Mouse (Mus musculus): ENCODE measurements at regions not wholly inside any gene's neighbourhood (a gene's known extent, or its start where the extent isn't known, plus 50 kb on each side); places are given as distances from the start of the nearest gene placed in this dataset.

DNA sequence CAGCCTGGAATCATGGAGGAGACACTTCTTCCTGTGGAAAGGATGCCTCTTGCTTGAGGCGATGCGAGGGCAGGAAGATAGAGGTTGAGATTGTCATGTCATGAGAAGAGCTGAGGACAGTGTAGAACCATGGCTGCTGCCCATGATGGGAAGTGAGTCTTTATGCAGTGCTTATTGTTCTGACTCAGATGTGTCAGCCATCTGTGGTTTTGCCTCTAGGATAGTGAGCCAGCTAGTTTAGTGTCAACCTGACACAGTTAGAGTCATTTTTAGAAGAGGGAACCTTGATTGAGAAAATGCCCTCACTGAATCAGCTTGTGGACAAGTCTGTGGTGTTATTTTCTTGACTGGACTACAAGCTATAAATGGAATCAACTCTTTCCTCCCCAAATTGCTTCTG lies 107.1 kb upstream of the Veph1 start:
- Histone ChIP-seq H3K36me3 (replicated peaks) (no peaks in the 10 kb centered on the region), H3K4me3 (replicated peaks) (no peak overlapping the region), H3K9ac (no peak overlapping the region), H3K4me1 (no peaks in the 10 kb centered on the region), H3K27ac (no peak overlapping the region), H3K4me2 (no peak overlapping the region), H3K9me3 (no peaks in the 10 kb centered on the region), H3K27me3 (peaks cover 18% of the 10 kb centered on the region)
- 92% methylated on average over 2 of the region's 2 CpGs for WGBS
- no peak for ATAC-seq (ENCODE audit: low FRiP score)

- Histone ChIP-seq H3K9ac (no peak overlapping the region), H3K9me3 (no peaks in the 10 kb centered on the region), H3K36me3 (replicated peaks) (no peaks in the 10 kb centered on the region), H3K4me2 (no peak overlapping the region), H3K27me3 (peaks cover 6% of the 10 kb centered on the region), H3K4me3 (replicated peaks) (no peak overlapping the region), H3K27ac (peak overlapping the region; percentile 20; the same call in 1 of the 2 replicates), H3K4me1 (no peaks in the 10 kb centered on the region)
- 70% methylated on average over 16 of the region's 16 CpGs for WGBS
- no peak for ATAC-seq (ENCODE audit: low FRiP score)
Measured at GRCm38 (mm10) chr3:66400791-66401568, 104.3 kb upstream of the Veph1 start.

DNA sequence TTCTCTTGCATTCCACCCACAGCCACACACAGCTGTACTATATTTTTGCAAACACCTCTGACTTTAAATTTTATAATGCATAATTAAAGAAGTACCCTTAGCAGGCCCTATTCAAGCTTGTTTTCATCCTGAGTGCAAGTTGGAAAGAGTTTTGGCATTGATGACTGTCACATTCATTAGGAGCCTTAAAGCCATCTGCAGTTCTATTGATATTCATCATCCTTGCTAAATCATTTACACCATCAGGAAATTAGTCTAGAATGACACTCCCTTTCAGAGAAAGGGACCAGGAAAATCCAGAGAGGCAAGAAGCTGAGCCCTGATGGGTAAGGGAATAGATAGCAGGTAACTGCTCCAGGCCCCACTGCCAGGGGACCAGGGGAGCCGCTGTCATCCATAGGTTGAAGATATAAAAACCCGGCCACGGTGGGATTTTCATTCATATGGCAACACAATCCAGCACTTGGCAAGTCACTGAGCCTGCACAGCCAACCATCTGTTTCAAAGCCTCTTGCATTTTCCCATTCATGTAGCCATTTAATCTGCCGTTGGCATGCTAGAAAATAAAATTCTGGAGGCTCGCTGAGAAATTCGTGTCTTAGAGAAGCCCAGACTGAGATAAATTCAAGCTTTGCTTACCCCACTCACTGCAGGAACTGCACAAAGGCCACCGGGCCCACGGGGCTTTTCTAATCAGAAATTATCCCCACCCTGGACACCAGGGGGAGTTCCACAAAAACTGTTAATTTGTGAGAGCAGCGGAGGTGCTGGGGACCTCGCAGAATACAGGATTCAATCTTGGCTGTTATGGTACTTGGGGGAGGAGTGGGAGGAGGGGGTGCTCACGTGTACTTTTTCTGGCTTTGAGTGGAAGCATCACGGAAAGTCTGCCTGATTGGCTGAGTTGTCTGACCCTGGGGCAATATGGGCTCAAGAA lies 101.8 kb upstream of the Veph1 start:
- Histone ChIP-seq H3K4me3 (replicated peaks) (no peak overlapping the region), H3K27ac (no peak overlapping the region), H3K27me3 (peaks cover under 1% of the 10 kb centered on the region; the same call in 1 of the 2 replicates), H3K4me1 (no peaks in the 10 kb centered on the region), H3K9me3 (no peaks in the 10 kb centered on the region), H3K36me3 (replicated peaks) (no peaks in the 10 kb centered on the region), H3K9ac (no peak overlapping the region), H3K4me2 (no peak overlapping the region)
- 62% methylated on average over 12 of the region's 12 CpGs for WGBS
- ATAC-seq (ENCODE audit: low FRiP score) = no peak

DNA sequence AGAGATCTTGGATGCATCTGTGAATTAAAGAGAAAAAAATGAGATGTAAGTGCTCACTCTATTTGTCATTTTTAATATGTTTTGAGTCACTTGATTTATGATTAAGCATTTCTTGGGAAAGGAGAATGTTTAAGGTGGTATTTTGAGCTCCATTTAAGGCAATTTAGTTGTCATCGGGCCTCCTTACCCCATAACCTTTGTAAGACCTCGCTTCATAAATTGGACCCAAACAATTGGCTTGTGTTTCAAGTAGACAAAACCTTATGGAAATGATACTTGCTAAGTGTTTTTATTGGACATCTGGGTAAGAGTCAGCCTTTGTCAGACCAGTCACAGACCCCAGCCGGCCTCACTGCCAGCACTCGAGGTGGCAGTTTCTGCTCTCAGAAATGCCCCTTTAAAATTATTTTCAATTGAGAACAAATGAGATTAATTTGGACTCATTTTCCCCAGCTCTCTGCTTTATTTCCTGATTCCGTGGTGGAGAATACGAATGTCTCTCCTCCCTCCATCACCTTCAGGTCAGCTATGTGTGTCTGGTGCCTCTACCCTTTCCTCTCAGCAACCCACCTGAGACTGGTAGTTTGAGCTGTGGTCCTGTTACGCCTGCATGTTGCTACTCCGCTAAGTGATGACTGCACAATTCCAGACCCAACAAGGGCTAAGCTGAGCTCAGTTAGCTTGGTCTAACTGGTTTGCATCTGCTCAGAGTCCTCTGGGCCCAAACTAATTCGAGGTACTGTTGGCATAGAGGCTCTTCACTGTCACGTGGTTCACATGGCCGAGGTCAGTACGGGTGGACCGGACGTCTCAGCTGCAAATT lies 78.7 kb upstream of the Veph1 start:
- no peaks in the 10 kb centered on the region for H3K4me1 ChIP-seq
- H3K4me3 ChIP-seq (replicated peaks) = no peak overlapping the region
- no peaks in the 10 kb centered on the region for H3K9me3 ChIP-seq
- no peak for ATAC-seq (ENCODE audit: low FRiP score)
- no peak overlapping the region for H3K27ac ChIP-seq
- no peak overlapping the region for H3K9ac ChIP-seq
- no peak overlapping the region for H3K4me2 ChIP-seq
- no peaks in the 10 kb centered on the region for H3K27me3 ChIP-seq
- WGBS = 75% methylated on average over 14 of the region's 14 CpGs
- no peaks in the 10 kb centered on the region for H3K36me3 ChIP-seq (replicated peaks)

- H3K27me3 ChIP-seq = no peaks in the 10 kb centered on the region
- no peaks in the 10 kb centered on the region for H3K4me1 ChIP-seq
- no peak overlapping the region for H3K4me3 ChIP-seq (replicated peaks)
- no peak overlapping the region for H3K4me2 ChIP-seq
- H3K9ac ChIP-seq = no peak overlapping the region
- no peak for ATAC-seq (ENCODE audit: low FRiP score)
- WGBS = 96% methylated on average over 4 of the region's 4 CpGs
- no peaks in the 10 kb centered on the region for H3K9me3 ChIP-seq
- no peaks in the 10 kb centered on the region for H3K36me3 ChIP-seq (replicated peaks)
- no peak overlapping the region for H3K27ac ChIP-seq
Measured at GRCm38 (mm10) chr3:66374603-66375002, 78.0 kb upstream of the Veph1 start.

GRCm38 (mm10) chr3:66373807-66374575 lies 77.4 kb upstream of the Veph1 start:
- Histone ChIP-seq H3K9ac (no peak overlapping the region), H3K4me3 (replicated peaks) (no peak overlapping the region), H3K4me1 (no peaks in the 10 kb centered on the region), H3K27ac (no peak overlapping the region), H3K4me2 (no peak overlapping the region), H3K9me3 (no peaks in the 10 kb centered on the region), H3K27me3 (no peaks in the 10 kb centered on the region), H3K36me3 (replicated peaks) (no peaks in the 10 kb centered on the region)
- 88% methylated on average over 8 of the region's 8 CpGs for WGBS
- ATAC-seq (ENCODE audit: low FRiP score) = no peak

Measured in forebrain, embryonic 12.5 days (tissue).